Mouse (Mus musculus) erythroblast, embryonic 14.5 days (primary cell): ENCODE measurements around the gene Tedc1.

ENCODE experiments used
- GATA1 ChIP-seq: IDR thresholded peaks from 2 replicates; pipeline ENCODE4 v1.6.1; 2012; ENCODE audit warnings: low read length, inconsistent platforms, mixed read lengths
- TAL1 ChIP-seq: IDR thresholded peaks from 3 replicates; pipeline ENCODE4 v1.6.1; 2012; ENCODE audit warnings: low read length, inconsistent platforms, mixed read lengths

- TF ChIP-seq GATA1 (no peak), TAL1 (no peak)
Measured at GRCm38 (mm10) chr12:113214072-113214808, 58.0 kb downstream of the Tedc1 start.
